Mouse (Mus musculus): ENCODE data around the gene Sart1.

- TF ChIP-seq EP300 (IDR thresholded peaks at IDR 0.05; ENCODE audit: low read depth) (no peak), CTCF (IDR thresholded peaks at IDR 0.05; ENCODE audit: low read depth) (no peak)
Measured at GRCm38 (mm10) chr19:5395371-5395770, 6.9 kb upstream of the Sart1 start.
